Mouse (Mus musculus): ENCODE measurements at regions not wholly inside any gene's neighbourhood (a gene's known extent, or its start where the extent isn't known, plus 50 kb on each side); places are given as distances from the start of the nearest gene placed in this dataset.

DNA sequence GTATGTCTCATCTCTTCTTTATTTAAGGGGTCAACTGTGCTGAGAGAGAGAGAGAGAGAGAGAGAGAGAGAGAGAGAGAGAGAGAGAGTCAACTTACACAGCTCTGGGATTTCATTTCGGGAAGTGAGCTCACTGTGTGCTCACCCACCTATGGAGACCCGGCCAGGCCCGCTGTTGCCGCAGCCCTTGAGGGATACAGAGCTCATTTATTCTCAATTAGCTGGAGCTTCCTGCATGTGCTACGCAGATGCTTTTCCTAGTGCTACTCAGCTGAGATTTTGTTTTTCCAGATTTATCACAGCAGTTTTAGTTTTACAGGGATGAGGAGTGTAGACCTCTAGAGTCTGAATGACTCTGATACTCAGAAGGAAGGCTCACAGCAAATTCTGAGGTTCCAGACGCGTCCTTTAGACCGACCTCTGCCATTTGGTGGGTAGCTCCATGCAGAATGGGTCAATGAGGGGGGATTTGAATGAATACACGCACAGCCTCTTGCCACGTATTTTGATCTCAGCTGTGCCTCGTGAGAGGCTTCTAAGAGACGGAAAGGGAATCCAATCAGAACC lies 170.6 kb upstream of the Krr1 start:
- Histone ChIP-seq H3K9me3 (no peaks in the 10 kb centered on the region), H3K36me3 (no peaks in the 10 kb centered on the region), H3K4me3 (no peak overlapping the region), H3K4me1 (peaks cover 27% of the 10 kb centered on the region), H3K4me2 (no peak overlapping the region), H3K27ac (peak overlapping the region; percentile 51), H3K27me3 (no peaks in the 10 kb centered on the region), H3K9ac (no peak overlapping the region)
- peak; percentile 35; the same call in 1 of the 2 replicates for ATAC-seq (ENCODE audit: borderline replicate concordance, extremely low read depth, low FRiP score, low TSS enrichment)
- WGBS, result 46% methylated on average over 12 of the region's 12 CpGs

DNA sequence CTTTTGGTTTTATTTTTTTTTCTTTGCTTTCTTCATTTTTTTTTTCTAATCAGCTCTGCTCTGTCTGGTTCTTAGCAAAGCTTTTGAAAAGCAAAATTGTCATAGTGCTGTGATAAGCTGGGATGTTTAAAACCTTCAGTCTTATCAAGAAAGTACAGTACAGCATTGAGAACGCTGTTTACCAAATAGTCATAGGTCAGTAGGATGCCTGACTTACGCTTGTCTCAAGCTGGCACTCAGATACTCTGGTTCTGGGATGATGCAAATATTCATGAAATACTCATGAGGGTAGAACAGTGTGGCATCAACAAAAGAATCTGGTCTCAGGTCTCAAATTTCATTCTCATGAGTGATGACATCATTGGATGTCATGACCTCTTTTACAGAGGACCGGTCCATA lies 166.1 kb upstream of the Krr1 start:
- WGBS, result 76% methylated on average over 3 of the region's 3 CpGs
- H3K4me2 ChIP-seq, result no peak overlapping the region
- no peaks in the 10 kb centered on the region for H3K36me3 ChIP-seq
- H3K4me1 ChIP-seq, result peaks cover 15% of the 10 kb centered on the region
- no peaks in the 10 kb centered on the region for H3K9me3 ChIP-seq
- no peaks in the 10 kb centered on the region for H3K27me3 ChIP-seq
- H3K27ac ChIP-seq, result no peak overlapping the region
- H3K4me3 ChIP-seq, result no peak overlapping the region
- ATAC-seq (ENCODE audit: borderline replicate concordance, extremely low read depth, low FRiP score, low TSS enrichment), result no peak
- no peak overlapping the region for H3K9ac ChIP-seq

DNA sequence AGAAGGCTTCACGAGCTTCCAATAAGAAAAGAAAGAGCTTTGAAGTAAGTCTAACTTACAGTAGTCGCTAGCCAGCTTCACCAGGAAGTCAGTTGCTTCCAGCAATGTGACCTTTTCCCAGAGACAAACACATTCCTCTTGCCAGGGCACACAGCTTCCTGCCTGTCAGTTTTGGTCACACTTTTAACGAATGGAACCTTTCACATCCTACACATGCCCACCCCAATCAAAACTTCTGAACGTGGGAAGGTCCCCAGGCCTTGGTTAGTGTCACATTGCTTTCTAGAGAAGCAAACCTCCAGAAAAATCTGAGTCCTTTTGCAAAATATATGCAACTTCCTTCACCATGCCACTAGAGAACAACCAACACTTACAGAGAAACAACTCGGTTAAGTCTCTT lies 165.5 kb upstream of the Krr1 start:
- Histone ChIP-seq H3K27me3 (no peaks in the 10 kb centered on the region), H3K9me3 (no peaks in the 10 kb centered on the region), H3K9ac (no peak overlapping the region), H3K27ac (no peak overlapping the region), H3K4me3 (no peak overlapping the region), H3K4me2 (no peak overlapping the region), H3K36me3 (no peaks in the 10 kb centered on the region), H3K4me1 (peaks cover 9% of the 10 kb centered on the region)
- no peak for ATAC-seq (ENCODE audit: borderline replicate concordance, extremely low read depth, low FRiP score, low TSS enrichment)
- 23% methylated on average over 5 of the region's 5 CpGs for WGBS

DNA sequence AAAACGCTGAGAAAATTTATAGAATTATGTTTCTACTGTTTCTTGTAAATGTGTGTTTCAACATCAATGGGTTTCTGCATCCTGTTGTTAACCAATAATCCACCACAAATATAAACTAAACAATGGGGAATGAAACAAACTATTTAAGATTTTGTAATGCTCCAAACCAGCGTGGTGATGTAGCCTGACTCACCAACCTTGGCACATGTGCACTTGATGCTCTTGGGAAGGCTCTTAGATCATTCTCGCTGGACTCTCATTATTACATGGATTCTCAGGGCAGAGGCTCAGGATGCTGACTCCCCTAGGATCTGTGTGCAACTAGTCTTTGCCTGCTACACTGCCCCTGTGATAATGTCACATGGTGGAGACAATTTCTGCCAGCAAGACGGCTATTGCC lies 158.7 kb upstream of the Krr1 start:
- no peaks in the 10 kb centered on the region for H3K4me1 ChIP-seq
- H3K36me3 ChIP-seq, result no peaks in the 10 kb centered on the region
- H3K9me3 ChIP-seq, result no peaks in the 10 kb centered on the region
- H3K4me2 ChIP-seq, result no peak overlapping the region
- H3K4me3 ChIP-seq, result no peak overlapping the region
- ATAC-seq (ENCODE audit: borderline replicate concordance, extremely low read depth, low FRiP score, low TSS enrichment), result no peak
- H3K27me3 ChIP-seq, result no peaks in the 10 kb centered on the region
- H3K27ac ChIP-seq, result no peak overlapping the region
- H3K9ac ChIP-seq, result no peak overlapping the region
- WGBS, result 77% methylated on average over 4 of the region's 4 CpGs

DNA sequence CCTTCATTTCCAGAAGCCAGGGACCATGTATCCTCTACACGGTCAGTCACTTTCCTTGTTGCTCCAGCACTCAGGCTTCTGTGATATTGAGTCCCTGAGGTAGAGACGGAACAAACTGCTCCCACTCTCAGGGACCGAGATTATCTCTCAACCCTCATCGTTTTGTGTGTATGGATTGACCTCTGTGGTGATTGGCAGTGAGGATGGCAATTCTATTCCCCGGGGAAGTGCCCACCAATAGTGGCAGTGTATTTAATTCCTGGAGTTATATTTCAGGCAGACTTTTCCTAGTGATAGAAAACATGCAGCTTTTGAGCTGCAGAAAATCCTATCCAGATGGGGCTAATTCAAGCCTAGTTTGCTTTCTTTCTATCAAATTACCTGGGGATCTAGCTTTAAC lies 157.8 kb upstream of the Krr1 start:
- Histone ChIP-seq H3K4me1 (0 out of 2 replicates have a peak, but pooled peaks cover 5% of the 10 kb centered on the region), H3K9ac (no peak overlapping the region), H3K4me2 (no peak overlapping the region), H3K9me3 (no peaks in the 10 kb centered on the region), H3K4me3 (no peak overlapping the region), H3K27ac (no peak overlapping the region), H3K27me3 (no peaks in the 10 kb centered on the region), H3K36me3 (no peaks in the 10 kb centered on the region)
- no peak for ATAC-seq (ENCODE audit: borderline replicate concordance, extremely low read depth, low FRiP score, low TSS enrichment)
- WGBS, result 72% methylated on average over 5 of the region's 5 CpGs

DNA sequence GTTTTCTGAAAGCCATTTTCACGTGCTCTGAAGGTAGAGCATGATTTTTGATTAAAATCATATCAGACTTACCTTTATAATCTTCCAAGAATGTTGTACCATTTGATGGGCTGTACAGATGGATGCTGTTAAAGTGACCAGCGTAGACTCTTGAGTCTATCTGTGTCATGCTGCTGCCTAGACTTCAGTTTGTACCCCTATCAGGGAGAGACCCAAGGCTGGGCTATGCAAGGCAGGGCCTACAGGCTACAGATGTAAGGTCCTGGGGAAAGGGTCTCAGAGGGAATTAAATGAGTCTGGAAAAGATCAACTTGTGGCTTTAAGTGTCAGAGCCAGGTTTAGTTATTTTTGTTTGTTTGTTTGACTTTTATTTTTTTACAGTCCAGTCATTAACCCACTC lies 157.3 kb upstream of the Krr1 start:
- H3K4me1 ChIP-seq, result 0 out of 2 replicates have a peak, but pooled peaks cover 5% of the 10 kb centered on the region
- H3K27ac ChIP-seq, result no peak overlapping the region
- no peak for ATAC-seq (ENCODE audit: borderline replicate concordance, extremely low read depth, low FRiP score, low TSS enrichment)
- no peaks in the 10 kb centered on the region for H3K9me3 ChIP-seq
- 88% methylated on average over 2 of the region's 2 CpGs for WGBS
- H3K4me3 ChIP-seq, result no peak overlapping the region
- no peaks in the 10 kb centered on the region for H3K36me3 ChIP-seq
- no peaks in the 10 kb centered on the region for H3K27me3 ChIP-seq
- H3K9ac ChIP-seq, result no peak overlapping the region
- H3K4me2 ChIP-seq, result no peak overlapping the region

DNA sequence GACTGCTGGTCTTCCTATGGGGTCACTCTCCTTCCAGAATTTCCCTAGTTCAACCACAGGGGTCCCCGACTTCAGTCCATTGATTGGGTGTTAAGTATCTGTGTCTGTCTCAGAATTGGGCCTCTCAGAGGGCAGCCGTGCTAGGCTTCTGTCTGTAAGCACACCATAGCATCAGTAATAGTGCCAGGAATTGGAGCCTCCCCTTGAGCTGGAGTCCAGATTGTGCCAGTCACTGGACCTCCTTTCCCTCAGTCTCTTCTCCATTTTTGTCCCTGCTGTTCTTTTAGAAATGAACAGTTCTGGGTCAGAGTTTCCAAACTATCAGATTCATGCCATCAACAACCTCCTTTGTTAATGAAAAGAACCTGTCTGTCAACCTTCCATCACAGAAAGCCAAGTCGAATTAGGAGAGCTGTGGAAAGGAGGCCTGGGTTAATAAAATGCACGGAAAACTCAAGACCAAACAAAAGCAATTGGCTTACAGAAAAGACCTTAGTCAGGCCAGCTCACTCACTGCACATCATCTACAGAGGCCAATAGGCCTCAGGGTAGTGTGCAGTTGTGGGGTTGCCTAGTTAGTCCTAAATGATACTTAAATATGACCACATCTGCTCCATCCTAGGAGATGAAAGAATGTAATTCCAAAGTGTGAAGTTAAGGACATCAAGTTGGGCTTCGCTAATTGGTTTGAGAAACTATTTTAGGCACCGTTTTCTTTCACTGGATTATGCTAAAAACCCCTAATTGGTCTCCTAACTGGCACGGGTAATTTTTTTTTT lies 156.5 kb upstream of the Krr1 start:
- Histone ChIP-seq H3K4me3 (no peak overlapping the region), H3K4me2 (no peak overlapping the region), H3K27ac (no peak overlapping the region), H3K36me3 (no peaks in the 10 kb centered on the region), H3K27me3 (no peaks in the 10 kb centered on the region), H3K9me3 (no peaks in the 10 kb centered on the region), H3K4me1 (0 out of 2 replicates have a peak, but pooled peaks cover 5% of the 10 kb centered on the region), H3K9ac (no peak overlapping the region)
- WGBS, result 76% methylated on average over 7 of the region's 7 CpGs
- no peak for ATAC-seq (ENCODE audit: borderline replicate concordance, extremely low read depth, low FRiP score, low TSS enrichment)

DNA sequence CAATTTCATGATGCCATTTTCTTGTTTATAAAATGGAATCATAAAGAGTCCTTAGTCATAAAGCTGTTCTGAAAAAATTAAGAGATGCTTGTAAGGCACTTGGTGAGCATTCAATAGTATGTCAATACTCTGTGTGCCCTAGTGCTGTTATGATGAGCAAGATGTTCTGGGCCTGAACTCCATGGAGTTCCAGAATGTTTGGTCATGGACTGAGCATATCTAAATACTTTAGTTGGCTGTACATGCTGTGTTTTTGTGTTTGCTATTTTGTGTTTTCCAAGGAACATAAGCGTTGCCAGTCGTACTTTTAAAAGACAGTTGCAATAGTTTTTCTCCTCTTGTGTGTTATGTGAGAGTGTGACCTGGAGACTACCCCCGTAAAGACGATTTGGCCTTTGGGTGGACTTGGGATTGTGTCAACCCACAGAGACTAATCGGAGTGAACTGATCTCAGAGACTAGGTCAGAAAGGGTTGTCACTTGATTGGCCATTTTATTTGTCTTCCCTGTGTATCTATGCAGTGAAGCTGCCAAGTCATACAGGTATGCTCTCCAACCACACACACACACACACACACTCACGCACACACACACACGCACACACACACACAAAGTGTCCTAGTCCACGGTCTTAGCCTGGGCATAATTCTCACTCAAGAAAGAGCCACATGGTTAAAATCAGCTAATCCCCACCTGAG lies 152.6 kb upstream of the Krr1 start:
- Histone ChIP-seq H3K4me3 (no peak overlapping the region), H3K4me2 (no peak overlapping the region), H3K27me3 (no peaks in the 10 kb centered on the region), H3K36me3 (no peaks in the 10 kb centered on the region), H3K4me1 (0 out of 2 replicates have a peak, but pooled peaks cover 5% of the 10 kb centered on the region), H3K27ac (no peak overlapping the region), H3K9ac (no peak overlapping the region), H3K9me3 (no peaks in the 10 kb centered on the region)
- ATAC-seq (ENCODE audit: borderline replicate concordance, extremely low read depth, low FRiP score, low TSS enrichment), result no peak
- WGBS, result 95% methylated on average over 8 of the region's 8 CpGs

DNA sequence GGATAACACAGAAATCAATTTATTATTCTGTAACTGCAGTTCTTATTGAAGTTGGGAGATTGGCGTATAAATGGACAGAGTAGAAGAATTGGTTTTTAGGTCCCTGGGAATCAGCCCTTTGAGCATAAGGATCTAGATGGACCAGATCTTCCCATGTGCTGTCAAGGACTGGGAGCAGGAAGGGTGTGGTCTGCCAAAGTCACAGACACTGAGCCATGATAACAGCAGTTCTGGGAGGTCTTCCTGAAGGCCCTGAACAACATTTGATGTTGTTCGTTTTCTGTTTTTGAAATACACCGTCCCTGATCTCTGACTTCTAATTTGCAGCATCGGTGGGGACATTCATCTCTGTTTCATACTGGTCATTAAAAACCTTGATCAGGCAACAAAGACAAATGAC lies 147.6 kb upstream of the Krr1 start:
- Histone ChIP-seq H3K36me3 (no peaks in the 10 kb centered on the region), H3K27me3 (no peaks in the 10 kb centered on the region), H3K4me1 (peaks cover 14% of the 10 kb centered on the region), H3K9me3 (no peaks in the 10 kb centered on the region), H3K4me3 (no peak overlapping the region), H3K4me2 (no peak overlapping the region), H3K9ac (no peak overlapping the region), H3K27ac (no peak overlapping the region)
- WGBS, result 78% methylated on average over 4 of the region's 4 CpGs
- ATAC-seq (ENCODE audit: borderline replicate concordance, extremely low read depth, low FRiP score, low TSS enrichment), result no peak

DNA sequence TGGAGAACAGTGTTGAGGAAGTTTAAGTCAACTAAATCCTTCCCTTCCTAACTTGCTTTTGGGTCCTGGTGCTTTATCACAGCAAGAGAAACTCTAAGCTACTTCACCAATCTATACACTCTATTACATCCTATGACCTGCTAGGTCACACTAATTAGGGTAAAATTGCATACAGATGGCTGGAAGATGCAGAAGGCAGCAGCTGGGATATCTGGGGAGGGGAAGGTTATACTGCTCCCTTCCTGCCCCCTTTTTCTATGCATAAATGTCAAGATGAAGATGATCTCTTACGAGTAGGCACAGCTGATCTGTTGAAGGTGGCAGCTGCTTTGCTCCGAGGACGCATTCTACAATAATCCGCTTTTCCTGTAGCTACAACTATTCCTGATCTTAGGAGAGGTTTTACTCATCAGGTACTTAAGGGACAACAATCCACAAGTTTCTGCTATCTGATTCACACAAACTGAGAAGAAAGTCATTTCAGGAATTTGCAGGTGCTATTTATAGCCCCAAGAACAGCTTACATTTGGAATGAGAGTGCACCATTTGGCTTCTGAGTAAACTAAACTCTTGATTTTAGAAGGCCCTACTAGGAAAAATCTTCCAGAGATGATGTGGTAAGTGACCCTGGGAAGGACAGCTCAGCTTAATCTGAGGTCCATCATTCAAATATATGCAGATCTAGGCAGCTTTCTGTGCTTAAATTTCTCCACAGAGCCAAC lies 146.3 kb upstream of the Krr1 start:
- H3K4me3 ChIP-seq, result no peak overlapping the region
- H3K27ac ChIP-seq, result no peak overlapping the region
- 73% methylated on average over 4 of the region's 4 CpGs for WGBS
- no peak overlapping the region for H3K9ac ChIP-seq
- H3K27me3 ChIP-seq, result no peaks in the 10 kb centered on the region
- H3K36me3 ChIP-seq, result no peaks in the 10 kb centered on the region
- H3K4me2 ChIP-seq, result no peak overlapping the region
- no peak for ATAC-seq (ENCODE audit: borderline replicate concordance, extremely low read depth, low FRiP score, low TSS enrichment)
- H3K9me3 ChIP-seq, result no peaks in the 10 kb centered on the region
- peaks cover 16% of the 10 kb centered on the region for H3K4me1 ChIP-seq

DNA sequence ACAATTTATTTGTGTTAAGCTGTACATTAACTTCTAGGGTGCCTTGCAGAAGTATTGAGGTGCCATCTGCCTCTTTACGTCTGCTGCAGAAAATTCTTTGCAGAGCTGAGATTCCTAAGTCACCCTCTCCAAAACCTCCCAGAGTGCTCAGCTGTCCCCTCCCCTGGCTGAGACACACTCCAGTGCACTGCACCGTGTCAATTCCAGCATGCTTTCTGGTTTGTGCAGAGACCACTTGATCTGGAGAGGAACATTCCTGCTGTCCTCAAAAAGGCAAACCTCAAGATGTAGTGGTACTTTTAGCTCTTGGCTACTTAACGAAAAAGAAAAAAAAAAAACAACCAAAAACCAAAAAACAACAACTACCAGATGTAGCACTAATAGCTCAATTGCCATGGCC lies 145.2 kb upstream of the Krr1 start:
- no peaks in the 10 kb centered on the region for H3K27me3 ChIP-seq
- peak; percentile 55; the same call in 1 of the 2 replicates for ATAC-seq (ENCODE audit: borderline replicate concordance, extremely low read depth, low FRiP score, low TSS enrichment)
- no peaks in the 10 kb centered on the region for H3K36me3 ChIP-seq
- H3K9me3 ChIP-seq, result no peaks in the 10 kb centered on the region
- 49% methylated on average over 3 of the region's 3 CpGs for whole genome bisulfite sequencing
- H3K4me2 ChIP-seq, result no peak overlapping the region
- peaks cover 16% of the 10 kb centered on the region for H3K4me1 ChIP-seq
- H3K27ac ChIP-seq, result no peak overlapping the region
- no peak overlapping the region for H3K9ac ChIP-seq
- no peak overlapping the region for H3K4me3 ChIP-seq

DNA sequence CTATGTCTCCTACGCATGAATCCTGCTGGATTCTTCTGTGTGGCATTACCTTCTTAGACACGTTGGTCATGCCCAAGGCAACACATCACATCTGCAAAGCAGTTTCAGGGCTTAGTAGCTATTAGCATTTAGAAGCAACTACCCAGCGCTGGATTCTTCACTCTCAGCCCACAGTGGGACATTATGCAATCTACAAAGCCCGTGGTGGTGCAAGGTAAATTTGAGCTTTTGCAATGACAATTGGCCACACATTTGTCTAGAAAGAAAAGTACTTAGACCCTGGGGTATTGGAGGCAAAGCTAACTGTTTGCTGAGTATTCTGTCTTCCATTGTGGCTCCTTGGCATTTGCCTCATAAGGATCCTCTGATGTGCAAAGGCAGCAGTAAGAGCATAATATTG lies 144.5 kb upstream of the Krr1 start:
- no peak for ATAC-seq (ENCODE audit: borderline replicate concordance, extremely low read depth, low FRiP score, low TSS enrichment)
- no peak overlapping the region for H3K27ac ChIP-seq
- 79% methylated on average over 4 of the region's 4 CpGs for WGBS

More for the DNA sequence above, 144.5 kb upstream of the Krr1 start:
- H3K27me3 ChIP-seq, result no peaks in the 10 kb centered on the region
- peaks cover 16% of the 10 kb centered on the region for H3K4me1 ChIP-seq
- no peak overlapping the region for H3K4me2 ChIP-seq
- H3K9me3 ChIP-seq, result no peaks in the 10 kb centered on the region
- no peak overlapping the region for H3K9ac ChIP-seq
- H3K4me3 ChIP-seq, result no peak overlapping the region
- H3K36me3 ChIP-seq, result no peaks in the 10 kb centered on the region
